Mouse (Mus musculus): ENCODE measurements around the gene Cfap299. TPM values are rescaled to one million over a fixed set of nuclear protein-coding genes. Genes with fewer than 3 reads are reported as not detected.

Gene Cfap299
- total RNA-seq, 2 experiments from 2014 or later: 0.64 TPM; not detected in 1

DNA sequence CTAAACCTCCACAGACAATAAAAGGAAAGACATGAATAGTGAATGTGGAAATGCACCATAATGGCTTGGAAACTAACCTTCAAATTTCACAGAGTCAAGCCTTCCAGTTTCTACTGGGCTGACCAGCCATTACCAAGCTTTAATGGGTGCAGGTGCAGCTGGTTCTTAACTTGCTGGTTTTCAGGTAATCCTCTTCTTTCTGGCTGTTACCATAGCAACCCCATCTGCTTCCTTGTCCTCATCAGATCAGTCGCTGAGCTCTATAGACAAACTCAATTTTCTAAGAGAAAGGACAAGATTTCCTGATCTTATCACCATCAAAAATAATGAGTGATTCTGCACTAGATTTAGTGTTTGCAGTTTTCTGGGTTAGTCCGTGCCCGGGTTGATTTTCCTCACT is 287.8 kb downstream of the Cfap299 start:
- DNase-seq (ENCODE audit: low spot score in 2 of 2): no peak
- no peak overlapping the region for H3K27ac ChIP-seq
- no peak overlapping the region for H3K4me3 ChIP-seq
- no peak for TF ChIP-seq CTCF (conservative IDR thresholded peaks at IDR 0.05)

DNA sequence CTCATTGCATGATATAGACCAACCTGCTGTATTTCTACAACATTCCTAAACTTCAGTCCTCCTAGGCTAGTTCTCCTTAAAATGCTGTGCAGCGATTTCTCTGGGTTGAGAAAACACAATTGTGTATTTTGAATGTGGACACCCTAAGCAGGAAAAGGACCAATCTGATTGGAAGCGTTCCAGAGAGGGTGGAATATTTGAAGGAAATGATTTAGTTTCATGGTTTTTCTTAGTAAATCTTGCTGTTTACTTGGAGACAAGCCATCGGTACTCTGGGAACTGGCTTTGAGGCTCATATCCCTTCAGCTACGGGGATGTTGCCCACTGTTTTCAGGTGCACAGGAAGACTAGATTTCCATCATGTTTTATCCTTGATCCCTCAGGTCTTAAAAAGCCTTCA is 288.3 kb downstream of the Cfap299 start:
- no peak overlapping the region for H3K27ac ChIP-seq
- no peak overlapping the region for H3K4me3 ChIP-seq
- no peak for DNase-seq (ENCODE audit: low spot score in 2 of 2)
- no peak for TF ChIP-seq CTCF (conservative IDR thresholded peaks at IDR 0.05)

- no peak overlapping the region for H3K4me3 ChIP-seq
- TF ChIP-seq CTCF (conservative IDR thresholded peaks at IDR 0.05): no peak
- no peak for DNase-seq (ENCODE audit: low spot score in 2 of 2)
- no peak overlapping the region for H3K27ac ChIP-seq
Measured at GRCm38 (mm10) chr5:98650345-98650744, 321.2 kb downstream of the Cfap299 start.

- H3K27ac ChIP-seq: no peak overlapping the region
- no peak for TF ChIP-seq CTCF (conservative IDR thresholded peaks at IDR 0.05)
- no peak overlapping the region for H3K4me3 ChIP-seq
- no peak for DNase-seq (ENCODE audit: low spot score in 2 of 2)
Measured at GRCm38 (mm10) chr5:98651049-98651448, 321.9 kb downstream of the Cfap299 start.

GRCm38 (mm10) chr5:98688254-98688653 is 359.1 kb downstream of the Cfap299 start:
- no peak for DNase-seq (ENCODE audit: low spot score in 2 of 2)
- Histone ChIP-seq H3K27ac (no peak overlapping the region), H3K4me3 (no peak overlapping the region)
- no peak for TF ChIP-seq CTCF (conservative IDR thresholded peaks at IDR 0.05)

DNA sequence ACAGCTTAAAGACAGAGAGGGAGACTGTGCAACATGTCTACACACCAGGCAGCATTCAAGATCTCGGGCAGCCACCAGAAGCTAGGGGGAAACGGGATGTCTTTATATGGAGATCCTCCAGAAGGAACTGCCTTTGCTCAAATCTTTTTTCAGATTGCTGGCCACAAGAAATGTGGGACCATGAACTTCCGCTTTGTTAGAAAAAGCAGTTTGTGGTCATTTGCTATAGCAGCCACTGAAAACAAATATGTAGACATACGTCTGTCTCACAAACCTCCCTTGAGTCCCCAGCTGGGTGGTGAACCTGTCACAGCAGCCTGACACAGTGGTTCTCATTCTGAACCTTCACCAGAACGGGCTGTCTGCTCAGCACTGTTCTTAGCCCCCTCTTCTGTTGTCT is 363.0 kb downstream of the Cfap299 start:
- DNase-seq (ENCODE audit: low spot score in 2 of 2): no peak
- TF ChIP-seq CTCF (conservative IDR thresholded peaks at IDR 0.05): no peak
- H3K4me3 ChIP-seq: no peak overlapping the region
- H3K27ac ChIP-seq: no peak overlapping the region

- no peak overlapping the region for H3K4me3 ChIP-seq
- DNase-seq (ENCODE audit: low spot score in 2 of 2): no peak
- no peak for TF ChIP-seq CTCF (conservative IDR thresholded peaks at IDR 0.05)
Measured at GRCm38 (mm10) chr5:98696336-98696735, 367.2 kb downstream of the Cfap299 start.

GRCm38 (mm10) chr5:98703963-98704362 is 374.9 kb downstream of the Cfap299 start:
- no peak overlapping the region for H3K27ac ChIP-seq
- TF ChIP-seq CTCF (conservative IDR thresholded peaks at IDR 0.05): no peak
- no peak for DNase-seq (ENCODE audit: low spot score in 2 of 2)
- H3K4me3 ChIP-seq: no peak overlapping the region

More at GRCm38 (mm10) chr5:98696336-98696735, 367.2 kb downstream of the Cfap299 start:
- H3K27ac ChIP-seq: no peak overlapping the region

DNA sequence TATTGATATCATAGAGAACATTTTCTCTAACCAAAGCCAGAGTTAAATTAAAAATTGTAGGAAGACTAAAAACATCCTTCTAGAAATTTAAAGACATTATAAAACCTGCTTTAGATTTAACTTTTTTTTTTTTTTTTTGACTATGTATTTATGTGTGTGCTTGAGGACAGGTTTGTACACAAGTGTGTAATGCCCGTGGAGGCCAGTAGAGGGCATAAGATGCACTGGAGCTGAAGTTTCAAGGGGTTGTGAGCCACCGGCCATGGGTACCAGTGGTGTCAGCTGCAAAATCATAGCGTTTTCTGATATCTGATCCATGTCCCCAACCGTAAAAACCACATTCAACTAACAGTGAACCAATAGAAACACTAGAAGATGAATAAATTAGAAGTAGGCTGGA is 377.5 kb downstream of the Cfap299 start:
- TF ChIP-seq CTCF (conservative IDR thresholded peaks at IDR 0.05): peak; percentile 53
- Histone ChIP-seq H3K4me3 (no peak overlapping the region), H3K27ac (no peak overlapping the region)

DNA sequence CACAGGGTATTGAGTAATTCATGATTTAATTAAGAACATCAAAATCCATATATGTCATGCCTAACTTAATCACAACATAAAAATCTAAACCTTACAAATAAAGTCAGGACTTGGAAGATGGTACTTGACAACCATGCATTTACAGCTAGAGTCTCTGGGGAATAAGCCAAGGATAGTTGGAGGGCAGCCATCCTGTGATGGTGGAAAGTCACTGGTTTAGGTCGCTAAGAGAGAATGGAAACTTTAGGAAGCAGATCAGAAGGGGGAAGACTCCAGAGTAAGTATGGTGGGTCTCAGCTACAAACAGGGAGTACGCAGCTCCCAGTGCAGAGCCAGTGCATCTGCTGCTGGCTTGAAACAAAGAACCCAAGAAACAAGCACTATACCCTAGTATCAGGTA is 386.3 kb downstream of the Cfap299 start:
- H3K4me3 ChIP-seq: no peak overlapping the region
- no peak for TF ChIP-seq CTCF (conservative IDR thresholded peaks at IDR 0.05)
- DNase-seq (ENCODE audit: low spot score in 2 of 2): no peak

More for the DNA sequence above, 377.5 kb downstream of the Cfap299 start:
- DNase-seq (ENCODE audit: low spot score in 2 of 2): no peak

DNA sequence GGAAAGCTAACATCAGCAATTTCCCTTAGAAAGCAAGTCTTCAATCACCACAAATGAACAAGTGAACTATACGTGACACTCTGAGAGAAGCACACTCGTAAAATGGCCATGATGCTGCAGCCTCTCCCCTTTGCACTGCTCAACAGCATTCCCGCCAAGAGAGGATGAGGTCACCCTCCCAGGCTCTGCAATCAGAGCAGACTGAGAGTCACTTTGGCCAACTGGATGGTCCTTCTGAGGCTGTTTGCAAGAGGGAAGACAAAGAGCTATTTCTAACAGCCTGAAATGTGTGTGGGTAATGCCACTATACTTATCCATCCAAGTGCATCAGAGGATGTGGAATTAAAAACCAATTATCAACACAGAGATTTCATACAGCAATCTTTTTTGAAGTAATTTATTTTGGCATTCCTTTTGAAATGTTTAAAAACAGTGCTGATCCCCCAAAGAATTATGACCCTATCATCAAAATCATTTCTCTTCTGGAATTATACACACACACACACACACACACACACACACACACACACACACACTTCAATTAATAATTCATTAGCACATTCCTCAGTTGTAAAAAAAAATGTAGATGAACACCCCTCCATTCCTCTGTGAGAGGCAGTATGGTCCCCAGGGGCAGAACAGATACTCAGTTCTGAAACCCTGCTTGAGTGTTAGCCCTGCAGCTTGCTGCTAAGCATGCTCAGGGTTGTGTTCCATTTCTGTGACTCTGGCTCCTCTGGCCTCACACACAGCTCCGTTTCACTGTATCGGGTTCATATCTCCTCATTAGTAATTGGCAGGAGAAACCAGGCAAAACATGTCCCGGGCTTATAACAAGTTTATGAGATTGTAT is 403.3 kb downstream of the Cfap299 start:
- no peak overlapping the region for H3K4me3 ChIP-seq

More for the DNA sequence above, 386.3 kb downstream of the Cfap299 start:
- H3K27ac ChIP-seq: no peak overlapping the region

GRCm38 (mm10) chr5:98733010-98733399 is 403.9 kb downstream of the Cfap299 start:
- DNase-seq (ENCODE audit: low spot score in 2 of 2): no peak
- TF ChIP-seq CTCF (conservative IDR thresholded peaks at IDR 0.05): no peak
- H3K4me3 ChIP-seq: no peak overlapping the region
- no peak overlapping the region for H3K27ac ChIP-seq

More for the DNA sequence above, 403.3 kb downstream of the Cfap299 start:
- no peak for DNase-seq (ENCODE audit: low spot score in 2 of 2)
- no peak overlapping the region for H3K27ac ChIP-seq
- TF ChIP-seq CTCF (conservative IDR thresholded peaks at IDR 0.05): no peak

DNA sequence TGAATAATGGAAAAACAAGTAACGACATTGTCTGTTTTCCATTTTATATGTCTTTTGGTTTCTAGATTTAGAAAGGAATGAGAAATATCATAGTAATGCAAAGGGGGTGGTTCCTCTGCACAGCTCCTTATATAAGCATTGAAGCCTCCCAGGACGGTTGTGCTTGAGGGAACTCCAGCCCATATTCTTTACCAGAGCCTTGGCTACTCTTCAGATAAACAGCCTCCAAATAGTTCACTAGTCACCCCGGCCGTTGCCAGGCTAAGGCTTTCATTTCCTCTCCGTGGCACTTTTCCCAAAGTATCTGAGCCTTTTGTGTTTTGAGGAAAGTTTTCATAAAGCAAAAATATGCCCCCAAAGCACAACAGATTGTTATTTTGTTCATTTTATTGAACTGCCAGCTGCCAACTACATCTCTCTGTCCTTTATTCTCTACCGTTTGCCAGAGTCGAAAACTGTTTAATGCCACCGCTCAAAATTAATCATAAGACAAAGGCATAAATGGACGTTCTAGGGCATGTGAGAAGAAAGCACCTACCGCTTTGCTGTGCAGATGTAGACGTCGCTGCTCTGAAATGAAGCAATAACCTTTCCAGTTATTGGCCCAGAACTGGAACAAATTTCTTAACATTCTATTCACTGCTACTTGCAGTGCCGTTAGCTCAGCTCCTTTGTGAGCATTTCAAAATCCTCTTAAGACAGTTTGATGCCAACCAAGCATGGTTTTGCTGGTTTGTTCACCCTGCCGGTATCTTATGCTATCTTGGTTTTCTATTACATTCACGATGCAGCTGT is 433.0 kb downstream of the Cfap299 start:
- no peak overlapping the region for H3K27ac ChIP-seq
- peak in 1 of 2 experiments; percentile 7 for DNase-seq (ENCODE audit: low spot score in 2 of 2)
- TF ChIP-seq CTCF (conservative IDR thresholded peaks at IDR 0.05): no peak
- peak overlapping the region; percentile 38 for H3K4me3 ChIP-seq

All from layer of hippocampus, adult 2 months (tissue).